Mouse (Mus musculus): Measurements from ENCODE around the gene Kcnk12.

GRCm38 (mm10) chr17:87763146-87763545 is 34.6 kb downstream of the Kcnk12 start:
- TF ChIP-seq POLR2A (IDR thresholded peaks at IDR 0.05; ENCODE audit: extremely low read depth, insufficient read depth, low read length): no peak
- no peak for TF ChIP-seq CTCF (IDR thresholded peaks at IDR 0.05; ENCODE audit: extremely low read depth, insufficient read depth, low read length)
